In the genomic region with DNA sequence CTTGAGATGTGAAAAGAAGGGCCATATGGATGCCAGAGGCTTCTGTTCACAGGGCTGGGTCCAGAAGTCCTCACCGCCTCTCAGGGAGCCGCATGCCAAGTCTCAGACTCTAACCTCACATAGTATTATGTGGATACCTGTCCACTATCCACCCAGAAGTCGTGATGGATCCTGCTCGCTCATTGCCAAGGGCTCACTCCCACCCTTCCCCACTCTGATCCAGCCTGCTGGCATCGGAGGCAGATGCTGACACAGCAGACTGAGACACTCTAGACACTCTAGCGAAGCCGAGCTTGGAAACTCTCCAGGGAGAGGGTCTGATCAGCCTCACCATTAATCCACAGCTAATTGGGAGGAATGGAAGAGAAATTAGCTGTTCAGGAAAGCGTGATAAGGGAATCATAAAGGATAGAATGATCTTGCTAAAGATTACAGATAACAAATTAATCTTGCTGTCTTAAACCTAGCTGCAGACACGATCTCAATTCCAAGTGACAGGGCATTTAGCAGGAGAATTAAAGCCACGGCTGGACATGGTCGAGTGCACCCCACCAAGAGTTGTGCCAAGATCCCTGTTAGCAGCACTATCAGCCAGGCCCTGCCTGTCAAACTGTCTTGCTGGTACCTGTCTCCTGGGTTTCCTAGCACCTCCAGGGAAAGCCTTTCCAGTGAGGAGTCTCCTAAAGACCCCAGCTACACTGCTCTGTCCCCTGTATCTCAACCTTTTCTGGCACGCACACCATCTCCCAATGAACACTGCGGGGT, we compare ENCODE assay signal across 14 mouse cellular contexts. TPM values are rescaled to one million over a fixed set of nuclear protein-coding genes. Genes with fewer than 3 reads are reported as not detected.
DNase-seq lines count a peak whose midpoint lies in the region; ATAC-seq lines count a peak whose summit lies in the region.
"Had no signal": no experiment of that assay in that cellular context is flagged by ENCODE, and none has a peak within 500 bp of the region (broad histone marks: within the 10 kb centered on the region; RNA-seq: fewer than 3 reads in every experiment).

No protein-coding gene starts in this region.

- peaks cover 16% of the 10 kb centered on the region for H3K36me3 ChIP-seq in kidney, embryonic 15.5 days
- peaks cover 14% of the 10 kb centered on the region for H3K36me3 ChIP-seq in embryonic facial prominence, embryonic 14.5 days (ENCODE audit: control insufficient read depth, insufficient read depth, low read length)
- no peaks in the 10 kb centered on the region for H3K36me3 ChIP-seq in forebrain, embryonic 15.5 days
- H3K36me3 ChIP-seq in midbrain, embryonic 16.5 days (ENCODE audit: control insufficient read depth, insufficient read depth, low read length): peaks cover 2% of the 10 kb centered on the region

- H3K4me2 ChIP-seq in kidney, embryonic 15.5 days: no peak overlapping the region
- no peak overlapping the region for H3K4me2 ChIP-seq in embryonic facial prominence, embryonic 14.5 days (ENCODE audit: low read depth, low read length)
- H3K4me2 ChIP-seq in forebrain, embryonic 15.5 days (replicated peaks): no peak overlapping the region
- H3K4me2 ChIP-seq in midbrain, embryonic 16.5 days (ENCODE audit: low read length): no peak overlapping the region
- H3K4me2 ChIP-seq: limb, embryonic 12.5 days had no signal

- no peak overlapping the region for H3K9ac ChIP-seq in kidney, embryonic 15.5 days
- H3K9ac ChIP-seq in embryonic facial prominence, embryonic 14.5 days (ENCODE audit: low read depth, low read length): no peak overlapping the region
- H3K9ac ChIP-seq in forebrain, embryonic 15.5 days (replicated peaks): 0 out of 2 replicates have a peak overlapping the region, but pooled peaks have one; percentile 17
- no peak overlapping the region for H3K9ac ChIP-seq in midbrain, embryonic 16.5 days (ENCODE audit: low read depth, low read length)
- H3K9ac ChIP-seq: limb, embryonic 12.5 days had no signal

- peak; percentile 57; the same call in 1 of the 2 replicates for ATAC-seq in kidney, embryonic 15.5 days (replicated peaks; ENCODE audit: low FRiP score)
- ATAC-seq in embryonic facial prominence, embryonic 14.5 days (ENCODE audit: low read depth): no peak; the same call in 1 of the 2 replicates
- peak; percentile 60 for ATAC-seq in forebrain, embryonic 15.5 days (replicated peaks)
- ATAC-seq in midbrain, embryonic 16.5 days: 0 out of 2 replicates have a peak, but pooled peaks have one; percentile 47

- no peak overlapping the region for H3K4me3 ChIP-seq in kidney, embryonic 15.5 days (replicated peaks)
- H3K4me3 ChIP-seq in embryonic facial prominence, embryonic 14.5 days (ENCODE audit: low read depth, low read length): no peak overlapping the region
- no peak overlapping the region for H3K4me3 ChIP-seq in forebrain, embryonic 15.5 days
- no peak overlapping the region for H3K4me3 ChIP-seq in midbrain, embryonic 16.5 days (ENCODE audit: low read depth, low read length)
- H3K4me3 ChIP-seq: limb, embryonic 12.5 days had no signal

- WGBS in kidney, embryonic 15.5 days: 60% methylated on average over 13 of the region's 13 CpGs
- 69% methylated on average over 13 of the region's 13 CpGs for WGBS in embryonic facial prominence, embryonic 14.5 days
- 40% methylated on average over 13 of the region's 13 CpGs for WGBS in forebrain, embryonic 15.5 days
- WGBS in midbrain, embryonic 16.5 days: 52% methylated on average over 13 of the region's 13 CpGs

- H3K27ac ChIP-seq in kidney, embryonic 15.5 days: no peak overlapping the region
- H3K27ac ChIP-seq in embryonic facial prominence, embryonic 14.5 days (replicated peaks; ENCODE audit: low read depth, low read length): no peak overlapping the region
- H3K27ac ChIP-seq in forebrain, embryonic 15.5 days (replicated peaks): peak overlapping the region; percentile 69
- H3K27ac ChIP-seq in midbrain, embryonic 16.5 days (ENCODE audit: low read length): peak overlapping the region; percentile 5; the same call in 1 of the 2 replicates
- H3K27ac ChIP-seq: limb, embryonic 12.5 days had no signal

- DNase-seq in kidney, postnatal 10 days: no peak
- peak; percentile 51 for DNase-seq in embryonic facial prominence, embryonic 14.5 days (ENCODE audit: low spot score)
- no peak for DNase-seq in gastrocnemius, adult 8-10 months (ENCODE audit: low spot score in 2 of 2)
- DNase-seq in ovary, postnatal 36 days (ENCODE audit: low spot score): no peak
- DNase-seq: embryo, embryonic 11 days; heart, adult 11 months; heart, postnatal 4 days; layer of hippocampus, adult 9-11 months had no signal

- H3K27me3 ChIP-seq in kidney, embryonic 15.5 days: peaks cover 9% of the 10 kb centered on the region; the same call in 1 of the 2 replicates
- H3K27me3 ChIP-seq in embryonic facial prominence, embryonic 14.5 days (replicated peaks; ENCODE audit: control insufficient read depth, insufficient read depth, low read length): no peaks in the 10 kb centered on the region
- no peaks in the 10 kb centered on the region for H3K27me3 ChIP-seq in forebrain, embryonic 15.5 days
- no peaks in the 10 kb centered on the region for H3K27me3 ChIP-seq in midbrain, embryonic 16.5 days (ENCODE audit: control insufficient read depth, insufficient read depth, low read depth, low read length)
- H3K27me3 ChIP-seq: limb, embryonic 12.5 days had no signal

- peaks cover 6% of the 10 kb centered on the region for H3K9me3 ChIP-seq in kidney, embryonic 15.5 days (replicated peaks)
- H3K9me3 ChIP-seq in embryonic facial prominence, embryonic 14.5 days (ENCODE audit: control insufficient read depth, low read length): peaks cover 7% of the 10 kb centered on the region
- no peaks in the 10 kb centered on the region for H3K9me3 ChIP-seq in forebrain, embryonic 15.5 days
- no peaks in the 10 kb centered on the region for H3K9me3 ChIP-seq in midbrain, embryonic 16.5 days (replicated peaks; ENCODE audit: control insufficient read depth, low read length, poor library complexity, severe bottlenecking)

- peaks cover 9% of the 10 kb centered on the region for H3K4me1 ChIP-seq in kidney, embryonic 15.5 days
- H3K4me1 ChIP-seq in embryonic facial prominence, embryonic 14.5 days (ENCODE audit: control insufficient read depth, insufficient read depth, low read length): peaks cover 18% of the 10 kb centered on the region
- peaks cover 43% of the 10 kb centered on the region for H3K4me1 ChIP-seq in forebrain, embryonic 15.5 days
- H3K4me1 ChIP-seq in midbrain, embryonic 16.5 days (ENCODE audit: control insufficient read depth, insufficient read depth, low read length): peaks cover 8% of the 10 kb centered on the region
- H3K4me1 ChIP-seq: limb, embryonic 12.5 days had no signal

RNA-seq across cellular contexts. Expression of gene Slc6a17, which starts 21.6 kb away (rescaled TPM):
- polyA plus RNA-seq in kidney, embryonic 15.5 days (2015; fragmentation: Nextera tagmentation; extraction: Ambion mirVana): 3.3 and 3.6 TPM in 2 replicates
- polyA plus RNA-seq in embryonic facial prominence, embryonic 14.5 days (2014; fragmentation: Nextera tagmentation; extraction: Ambion mirVana): 4.8 and 4.9 TPM in 2 replicates
- polyA plus RNA-seq in forebrain, embryonic 15.5 days (2015; fragmentation: Nextera tagmentation; extraction: Ambion mirVana): 17.2 and 19.6 TPM in 2 replicates
- polyA plus RNA-seq in midbrain, embryonic 16.5 days (2015; fragmentation: Nextera tagmentation; extraction: Ambion mirVana): 17.5 and 23.3 TPM in 2 replicates
- total RNA-seq in gastrocnemius, adult 8-10 months (2022): 1 to 10 TPM in 1 of 4 experiments, under 1 TPM in 3; 0.65 to 1.2 (median 0.80) TPM
- total RNA-seq: monocyte, adult 5-6 weeks had no signal

RNA-seq across cellular contexts. Expression of gene Kcnc4, which starts 36.9 kb away (rescaled TPM):
- 0.26 and 0.31 TPM in 2 replicates for polyA plus RNA-seq in kidney, embryonic 15.5 days (2015; fragmentation: Nextera tagmentation; extraction: Ambion mirVana)
- polyA plus RNA-seq in embryonic facial prominence, embryonic 14.5 days (2014; fragmentation: Nextera tagmentation; extraction: Ambion mirVana): 0.94 and 1.3 TPM in 2 replicates
- 1.6 and 1.8 TPM in 2 replicates for polyA plus RNA-seq in forebrain, embryonic 15.5 days (2015; fragmentation: Nextera tagmentation; extraction: Ambion mirVana)
- 5.8 and 8.8 TPM in 2 replicates for polyA plus RNA-seq in midbrain, embryonic 16.5 days (2015; fragmentation: Nextera tagmentation; extraction: Ambion mirVana)
- 10 to 100 TPM; 42.7 to 61.6 (median 50.2) TPM for total RNA-seq in gastrocnemius, adult 8-10 months (2022)
- total RNA-seq: monocyte, adult 5-6 weeks had no signal
- polyA plus RNA-seq: limb, embryonic 12.5 days had no signal

RNA-seq across cellular contexts. Expression of gene Ubl4b, which starts 58.6 kb away (rescaled TPM):
- not detected in 2 replicates for polyA plus RNA-seq in kidney, embryonic 15.5 days (2015; fragmentation: Nextera tagmentation; extraction: Ambion mirVana)
- polyA plus RNA-seq in embryonic facial prominence, embryonic 14.5 days (2014; fragmentation: Nextera tagmentation; extraction: Ambion mirVana): not detected in 2 replicates
- 0.13 TPM in 1 of 2 replicates, not detected in the other for polyA plus RNA-seq in forebrain, embryonic 15.5 days (2015; fragmentation: Nextera tagmentation; extraction: Ambion mirVana)
- polyA plus RNA-seq in midbrain, embryonic 16.5 days (2015; fragmentation: Nextera tagmentation; extraction: Ambion mirVana): not detected in 2 replicates
- not detected for total RNA-seq in gastrocnemius, adult 8-10 months (2022)
- total RNA-seq: heart, postnatal 4 days; monocyte, adult 5-6 weeks had no signal
- polyA plus RNA-seq: lung, embryonic 16.5 days had no signal

Comparison
In these comparisons a context has a peak if more than half of its experiments do, and no peak if none do; other contexts are left out.
1. H3K27ac ChIP-seq: peak in forebrain, embryonic 15.5 days (single experiment) and midbrain, embryonic 16.5 days (single experiment); none in kidney, embryonic 15.5 days (single experiment) and embryonic facial prominence, embryonic 14.5 days (single experiment).